Mouse (Mus musculus) frontal cortex, postnatal 14 days (tissue): ENCODE data around the gene Ptges3l.
A peak's percentile ranks its signal among the peaks of the same experiment; 100 is the strongest.
"Not testable (repeated sequence)": the region's sequence is repeated elsewhere in the genome, so short reads cannot be mapped to it uniquely, and the experiment has no call there.

Experiments
- DNase-seq, 2 experiments: peaks; one replicate each; pipeline ENCODE4 v3.0.0; 2022; ENCODE audit warnings: low spot score in 2 of 2

Ptges3l gene

GRCm38 (mm10) chr11:101420148-101420547 lies 5.0 kb downstream of the Ptges3l start:
- DNase-seq = no peak

DNA sequence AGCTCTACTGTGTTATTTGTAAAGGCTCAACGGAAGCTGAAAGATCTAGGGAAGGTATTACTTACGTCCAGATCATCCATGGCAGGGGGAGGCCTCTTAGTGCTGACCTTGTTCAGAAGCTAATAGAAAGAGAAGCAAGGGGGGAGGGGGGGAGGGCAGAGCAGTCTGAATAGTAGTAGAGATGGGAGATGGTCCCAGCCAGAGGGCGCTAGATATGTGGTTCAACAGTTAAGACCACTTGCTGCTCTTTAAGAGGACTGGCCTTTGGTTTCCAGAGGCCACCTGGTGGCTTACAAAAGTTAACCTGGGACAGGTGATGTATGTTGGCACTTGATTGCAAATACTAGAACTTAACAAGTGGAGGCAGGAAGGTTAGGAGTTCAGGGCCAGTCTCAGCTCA lies 5.5 kb downstream of the Ptges3l start:
- DNase-seq = no peak

DNA sequence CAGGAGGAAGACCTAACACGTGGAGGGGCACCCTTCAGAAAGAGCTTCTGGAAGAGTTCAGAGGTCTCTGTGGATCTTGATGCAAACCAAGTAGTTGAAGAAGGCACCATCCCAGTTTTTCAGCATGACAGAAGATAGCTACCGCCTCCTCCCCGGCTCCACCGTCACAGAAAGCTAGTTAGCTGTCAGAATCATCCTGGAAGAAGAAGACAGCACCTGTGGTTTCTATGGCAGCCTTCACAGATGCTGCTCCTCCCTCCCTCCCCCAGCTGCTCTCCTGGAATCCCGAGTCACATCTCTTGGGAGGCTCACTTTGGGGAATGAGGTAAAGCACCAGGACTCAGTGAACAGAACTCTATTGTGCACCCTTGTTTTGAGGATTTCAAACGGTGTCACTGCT lies 6.1 kb downstream of the Ptges3l start:
- DNase-seq = peak in 1 of 2 experiments; percentile 43

DNA sequence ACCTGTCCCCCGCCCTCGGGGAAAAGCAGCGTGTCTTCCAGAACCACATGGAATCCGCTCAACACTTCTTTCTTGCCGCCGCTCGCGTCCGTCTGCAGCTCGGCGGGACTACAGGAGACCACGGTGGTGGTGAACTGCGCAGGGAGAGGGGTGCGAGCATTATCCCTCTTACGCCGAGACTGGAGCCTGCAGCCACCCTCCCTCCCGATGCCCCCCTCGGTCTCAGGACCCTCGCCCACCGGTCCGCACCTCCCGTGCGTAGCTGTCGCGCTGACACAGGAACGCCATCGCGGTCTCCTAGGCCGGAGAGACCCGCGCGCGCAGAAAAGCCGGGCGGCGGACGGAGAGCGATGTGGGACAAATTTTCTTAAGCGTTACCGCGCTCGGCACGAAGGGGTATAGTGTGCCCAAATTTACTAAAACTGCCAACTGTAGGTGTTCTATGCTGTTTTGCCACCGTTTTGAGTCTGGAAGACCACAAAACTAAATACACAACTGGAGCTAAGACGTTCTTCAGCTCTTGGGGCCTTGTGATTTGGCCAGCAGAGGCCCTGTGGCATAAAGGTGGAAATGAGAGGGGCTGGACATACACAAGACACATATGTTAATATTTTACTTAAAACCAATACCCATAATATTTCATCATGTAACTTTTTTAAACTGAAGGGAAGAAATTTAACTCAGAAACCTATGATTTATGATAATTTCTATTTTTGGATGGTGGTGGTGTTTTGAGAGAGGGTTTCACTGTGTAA lies 7.9 kb downstream of the Ptges3l start, which contains the start of gene Aarsd1:
Gene Aarsd1 (minus strand): TSS at position 515 of the 755 bp plus-strand sequence.
- DNase-seq = peak; percentile 76 to 83

GRCm38 (mm10) chr11:101416433-101417100 lies 8.6 kb downstream of the Ptges3l start:
- DNase-seq = no peak

GRCm38 (mm10) chr11:101415306-101415705 lies 9.8 kb downstream of the Ptges3l start:
- DNase-seq = no peak

DNA sequence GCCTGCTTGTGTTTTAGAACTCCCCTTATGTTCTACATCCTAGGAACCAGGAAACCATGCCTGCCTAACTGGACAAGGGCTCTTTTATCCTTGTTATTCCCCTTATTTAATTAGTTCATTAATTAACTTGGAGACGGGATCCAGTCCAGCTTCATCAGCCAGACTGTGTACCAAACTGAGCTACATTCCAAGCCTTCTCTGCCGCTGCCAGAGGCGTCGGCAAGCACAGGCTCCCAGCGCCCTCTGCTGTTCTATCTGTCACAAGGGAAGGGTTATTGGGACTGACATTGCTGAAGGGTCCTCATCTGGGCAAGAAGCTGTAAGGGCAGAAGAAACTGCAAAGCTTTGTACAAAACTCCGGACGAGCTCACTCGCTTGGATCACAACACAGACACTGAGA lies 30.0 kb downstream of the Ptges3l start:
- DNase-seq = peak; percentile 40 to 66

DNA sequence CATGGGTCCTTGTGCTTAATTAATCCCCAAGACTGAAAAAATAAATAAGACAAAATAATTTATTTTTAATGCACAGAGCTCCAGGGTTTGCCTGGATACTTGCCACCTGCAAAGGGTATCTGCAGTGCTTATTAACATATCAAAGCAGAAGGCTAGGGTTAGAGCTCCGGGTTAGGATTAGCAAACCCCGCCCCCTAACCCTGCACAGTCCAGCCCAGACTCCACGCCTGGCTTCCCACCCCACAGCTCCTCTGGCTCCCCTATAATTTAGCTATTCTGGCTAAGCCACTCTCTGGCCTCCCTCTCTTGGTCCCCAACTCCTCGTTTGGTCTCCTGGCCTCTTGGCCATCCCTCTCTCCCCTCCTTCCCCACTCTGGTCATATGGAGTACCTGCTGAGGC lies 43.3 kb downstream of the Ptges3l start:
- no peak for DNase-seq

DNA sequence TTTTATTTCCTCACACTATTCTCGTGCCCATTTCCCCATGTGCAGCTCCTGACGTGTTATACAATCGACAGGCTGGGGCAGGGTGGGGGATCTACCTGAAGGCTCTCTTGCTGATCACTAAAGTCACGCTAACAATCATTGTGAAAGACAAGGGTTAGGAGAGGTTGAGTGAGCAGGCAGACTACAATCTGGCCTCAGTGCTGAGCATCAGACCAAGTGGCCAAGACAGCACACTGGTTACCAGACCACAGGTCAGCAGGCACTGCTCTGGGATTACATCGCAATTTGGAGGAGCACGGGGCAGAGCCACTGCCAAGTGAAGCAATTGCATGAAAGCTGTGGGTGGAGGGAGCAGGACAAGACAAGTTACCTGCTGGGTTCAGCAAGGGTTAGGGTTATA lies 46.2 kb downstream of the Ptges3l start:
- no peak for DNase-seq

GRCm38 (mm10) chr11:101378196-101378595 lies 46.9 kb downstream of the Ptges3l start:
- DNase-seq = not testable (repeated sequence)

GRCm38 (mm10) chr11:101374421-101374938 lies 50.7 kb downstream of the Ptges3l start:
- DNase-seq = no peak

GRCm38 (mm10) chr11:101370141-101370540 lies 55.0 kb downstream of the Ptges3l start:
- no peak for DNase-seq
